Mouse (Mus musculus) intestine, embryonic 16.5 days (tissue): ENCODE data around the gene Dglucy. TPM values are rescaled to one million over a fixed set of nuclear protein-coding genes. Genes with fewer than 3 reads are reported as not detected.

Experiments used
- ATAC-seq: fragments of 200-750 bp; cut with Nextera tagmentation; 2 replicates; pipeline ENCODE4 v1.8.0; 2017; ENCODE audit warnings: moderate TSS enrichment, moderate library complexity
- H3K27ac ChIP-seq: fragments of 300-500 bp; sonication (generic); 2 replicates; pipeline ENCODE4 v1.5.1; 2014; ENCODE audit warnings: mild to moderate bottlenecking, low read length
- H3K27me3 ChIP-seq: fragments of 300-500 bp; sonication (generic); replicated peaks from 2 replicates; pipeline ENCODE4 v1.6.1; 2014; ENCODE audit warnings: low read length, control low read depth, mixed read lengths; ENCODE audit not compliant: control insufficient read depth, insufficient read depth
- H3K36me3 ChIP-seq: fragments of 300-500 bp; sonication (generic); 2 replicates; pipeline ENCODE4 v1.6.1; 2014; ENCODE audit warnings: low read length, control low read depth; ENCODE audit not compliant: control insufficient read depth, insufficient read depth
- H3K4me1 ChIP-seq: fragments of 300-500 bp; sonication (generic); 2 replicates; pipeline ENCODE4 v1.6.1; 2014; ENCODE audit warnings: low read length, control low read depth, mixed read lengths; ENCODE audit not compliant: control insufficient read depth, insufficient read depth
- H3K4me2 ChIP-seq: fragments of 300-500 bp; sonication (generic); 2 replicates; pipeline ENCODE4 v1.6.1; 2014; ENCODE audit warnings: low read depth, low read length, control low read depth
- H3K4me3 ChIP-seq: fragments of 300-500 bp; sonication (generic); 2 replicates; pipeline ENCODE4 v1.5.1; 2014; ENCODE audit warnings: mild to moderate bottlenecking, low read length
- H3K9ac ChIP-seq: fragments of 300-500 bp; sonication (generic); 2 replicates; pipeline ENCODE4 v1.6.1; 2014; ENCODE audit warnings: low read depth, low read length
- H3K9me3 ChIP-seq: fragments of 300-500 bp; sonication (generic); 2 replicates; pipeline ENCODE4 v1.6.1; 2016; ENCODE audit warnings: low read length, control low read depth; ENCODE audit not compliant: control insufficient read depth
- WGBS: fragments of 180-500 bp; shearing (Covaris S2); extraction: QIAGEN DNeasy Blood & Tissue Kit; methylation state at CpG from one replicate; pipeline ENCODE4 v1.1.7; 2014; 5-methylcytosine and 5-hydroxymethylcytosine counted together
- polyA plus RNA-seq: library from polyadenylated mRNA; unstranded; fragments of >200 nt; fragmentation: Nextera tagmentation; extraction: Ambion mirVana; gene quantifications from 2 replicates; pipeline ENCODE4 v1.2.1, GENCODE M21; 2015

The Dglucy gene
- polyA plus RNA-seq, 1 experiment from 2014 or later: 2.6 TPM

- ATAC-seq: no peak
- no peak overlapping the region for H3K4me2 ChIP-seq
- no peak overlapping the region for H3K4me3 ChIP-seq
- no peak overlapping the region for H3K27ac ChIP-seq
- no peaks in the 10 kb centered on the region for H3K27me3 ChIP-seq
- 92% methylated on average over 3 of the region's 3 CpGs for WGBS
- no peak overlapping the region for H3K9ac ChIP-seq
- H3K9me3 ChIP-seq: no peaks in the 10 kb centered on the region
- H3K4me1 ChIP-seq: no peaks in the 10 kb centered on the region; the same call in 1 of the 2 replicates
- no peaks in the 10 kb centered on the region for H3K36me3 ChIP-seq
Measured at GRCm38 (mm10) chr12:100885585-100885984, 106.7 kb downstream of the Dglucy start.

GRCm38 (mm10) chr12:100886877-100887276, 108.0 kb downstream of the Dglucy start:
- no peaks in the 10 kb centered on the region for H3K36me3 ChIP-seq
- no peak for ATAC-seq
- 81% methylated on average over 4 of the region's 4 CpGs for WGBS

DNA sequence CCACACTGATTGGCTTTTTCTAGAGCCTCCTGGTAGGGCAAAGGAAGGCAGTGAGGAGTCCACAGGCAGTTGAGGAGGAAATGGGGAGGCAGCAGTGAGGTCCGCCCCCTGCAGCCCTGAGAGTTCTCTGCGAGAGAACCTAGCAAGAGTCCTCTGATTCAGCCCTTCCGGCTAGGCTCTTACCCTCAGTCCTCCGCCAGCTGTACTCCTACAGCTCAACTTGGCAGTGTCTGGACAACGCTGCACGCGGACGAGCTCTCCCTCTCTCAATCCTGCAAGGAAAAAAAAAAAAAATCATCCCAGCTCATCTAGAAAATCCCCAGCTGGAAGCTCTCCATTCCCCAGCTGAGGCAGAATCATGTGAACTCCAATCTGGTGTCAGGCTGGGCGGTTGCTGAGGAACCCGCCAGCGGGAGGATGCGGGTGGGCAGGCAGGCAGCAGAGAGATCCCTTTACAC, 109.0 kb downstream of the Dglucy start:
- Histone ChIP-seq H3K27ac (peak overlapping the region; percentile 34; the same call in 1 of the 2 replicates), H3K36me3 (no peaks in the 10 kb centered on the region), H3K4me1 (no peaks in the 10 kb centered on the region; the same call in 1 of the 2 replicates), H3K27me3 (no peaks in the 10 kb centered on the region), H3K4me3 (no peak overlapping the region), H3K4me2 (no peak overlapping the region), H3K9me3 (no peaks in the 10 kb centered on the region), H3K9ac (no peak overlapping the region)
- ATAC-seq: peak; percentile 85
- WGBS: 22% methylated on average over 12 of the region's 12 CpGs

More at GRCm38 (mm10) chr12:100886877-100887276, 108.0 kb downstream of the Dglucy start:
- Histone ChIP-seq H3K9ac (no peak overlapping the region), H3K4me1 (no peaks in the 10 kb centered on the region; the same call in 1 of the 2 replicates), H3K4me2 (no peak overlapping the region), H3K27me3 (no peaks in the 10 kb centered on the region), H3K4me3 (no peak overlapping the region), H3K9me3 (no peaks in the 10 kb centered on the region), H3K27ac (no peak overlapping the region)

DNA sequence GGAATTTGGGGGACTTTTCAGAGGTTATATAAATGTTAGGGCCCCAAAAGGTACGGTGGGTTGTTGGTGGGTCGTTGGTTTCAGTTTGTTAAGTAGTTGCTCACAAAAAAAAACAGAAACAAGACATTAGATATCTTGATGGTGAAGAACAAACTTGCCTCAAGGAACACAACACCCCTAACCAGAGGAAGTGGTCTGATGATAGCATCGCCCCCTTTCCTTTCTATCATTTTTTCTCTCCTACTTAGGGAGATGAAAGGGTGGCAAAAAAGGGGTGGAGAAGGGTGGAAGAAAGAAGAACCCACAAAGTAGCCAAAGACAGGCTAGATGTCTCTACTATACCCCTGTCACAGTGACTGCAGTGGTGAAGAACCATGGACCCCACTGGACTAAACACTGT, 111.7 kb downstream of the Dglucy start:
- no peaks in the 10 kb centered on the region for H3K27me3 ChIP-seq
- no peak overlapping the region for H3K27ac ChIP-seq
- no peak overlapping the region for H3K4me3 ChIP-seq
- no peaks in the 10 kb centered on the region for H3K4me1 ChIP-seq
- no peak overlapping the region for H3K4me2 ChIP-seq
- no peak for ATAC-seq
- no peaks in the 10 kb centered on the region for H3K9me3 ChIP-seq
- WGBS: 85% methylated on average over 3 of the region's 3 CpGs
- no peaks in the 10 kb centered on the region for H3K36me3 ChIP-seq
- no peak overlapping the region for H3K9ac ChIP-seq

DNA sequence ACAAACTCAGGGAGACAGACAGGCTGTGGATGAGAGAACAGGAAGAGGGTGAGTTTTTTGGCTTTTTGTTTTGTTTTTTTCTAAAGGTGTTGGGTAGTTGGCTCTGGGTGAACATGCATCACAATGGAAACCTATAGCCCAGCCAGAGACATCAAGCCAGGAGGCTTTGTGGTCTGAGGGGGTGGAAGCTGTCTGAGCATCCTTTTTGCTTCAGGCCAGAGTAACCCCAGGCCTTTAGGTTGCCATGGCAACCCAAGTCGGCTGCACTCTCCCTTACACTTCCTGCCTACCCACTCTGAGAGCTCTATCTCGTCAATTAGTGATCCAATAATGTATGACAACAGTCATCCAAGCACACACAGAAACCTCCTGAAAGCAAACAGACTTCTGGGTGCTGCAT, 116.6 kb downstream of the Dglucy start:
- Histone ChIP-seq H3K4me1 (peaks cover 11% of the 10 kb centered on the region), H3K27ac (no peak overlapping the region), H3K4me2 (no peak overlapping the region), H3K9me3 (no peaks in the 10 kb centered on the region), H3K36me3 (no peaks in the 10 kb centered on the region), H3K4me3 (no peak overlapping the region), H3K9ac (no peak overlapping the region), H3K27me3 (peaks cover 32% of the 10 kb centered on the region)
- WGBS: 6% methylated on average over 2 of the region's 2 CpGs
- no peak for ATAC-seq

DNA sequence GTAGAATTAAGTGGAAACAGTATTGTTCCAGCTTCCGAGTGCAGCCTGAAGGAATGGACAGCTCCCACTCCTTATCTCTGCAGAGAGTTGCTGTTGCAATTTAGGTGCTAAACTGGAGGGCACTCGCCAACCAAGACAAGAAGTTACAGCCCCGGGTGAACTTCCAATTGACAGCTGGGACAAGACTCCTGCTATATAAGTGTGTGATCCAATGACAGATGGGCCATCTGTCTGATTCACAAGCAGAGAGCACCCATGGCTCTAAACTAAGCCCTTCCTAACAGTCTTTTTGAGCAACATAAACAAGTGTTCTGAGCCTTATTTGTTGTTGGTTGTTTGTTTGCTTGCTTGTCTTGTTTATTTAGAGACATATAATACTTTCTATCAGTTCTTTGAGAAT, 117.8 kb downstream of the Dglucy start:
- Histone ChIP-seq H3K27me3 (peaks cover 32% of the 10 kb centered on the region), H3K4me3 (no peak overlapping the region), H3K9me3 (no peaks in the 10 kb centered on the region), H3K27ac (no peak overlapping the region), H3K4me2 (no peak overlapping the region), H3K9ac (no peak overlapping the region), H3K36me3 (no peaks in the 10 kb centered on the region), H3K4me1 (peaks cover 11% of the 10 kb centered on the region)
- WGBS: 28% methylated on average over 3 of the region's 3 CpGs
- no peak for ATAC-seq

- H3K4me2 ChIP-seq: no peak overlapping the region
- H3K27me3 ChIP-seq: peaks cover 32% of the 10 kb centered on the region
- 35% methylated on average over 12 of the region's 12 CpGs for WGBS
- ATAC-seq: no peak
- H3K27ac ChIP-seq: no peak overlapping the region
- H3K4me3 ChIP-seq: no peak overlapping the region; the same call in 1 of the 2 replicates
- peaks cover 11% of the 10 kb centered on the region for H3K4me1 ChIP-seq
- no peaks in the 10 kb centered on the region for H3K36me3 ChIP-seq
- H3K9ac ChIP-seq: no peak overlapping the region
- H3K9me3 ChIP-seq: no peaks in the 10 kb centered on the region
Measured at GRCm38 (mm10) chr12:100897736-100898650, 119.1 kb downstream of the Dglucy start.

DNA sequence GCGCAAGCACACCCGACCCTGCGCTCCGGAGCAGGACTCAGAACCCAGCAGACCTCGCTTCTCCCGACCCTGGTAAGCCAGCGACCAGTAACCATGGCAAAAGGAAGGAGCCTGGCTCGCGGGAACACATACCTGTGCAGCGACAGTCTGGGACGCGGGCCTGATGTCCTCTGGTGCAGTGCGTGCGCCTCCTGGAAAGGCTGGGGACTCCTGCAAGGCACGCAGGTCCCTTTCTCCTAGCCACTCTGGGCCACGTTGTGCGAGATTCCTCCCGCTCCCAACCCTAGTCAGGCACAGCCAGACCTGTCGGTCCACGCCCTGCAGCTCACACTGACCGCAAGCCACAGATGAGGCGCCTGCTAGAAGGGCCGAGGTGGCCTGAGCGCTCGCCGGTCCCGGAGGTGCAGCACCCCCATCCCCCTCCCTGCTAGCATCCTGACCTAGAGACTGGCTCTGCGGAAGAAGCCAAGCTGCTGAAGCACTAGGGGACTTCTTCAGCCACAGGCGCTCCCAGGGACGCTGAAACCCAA, 120.3 kb downstream of the Dglucy start:
- H3K27me3 ChIP-seq: peaks cover 32% of the 10 kb centered on the region
- peak overlapping the region; percentile 57 for H3K4me2 ChIP-seq
- H3K9me3 ChIP-seq: no peaks in the 10 kb centered on the region
- 1% methylated on average over 30 of the region's 30 CpGs for WGBS
- no peak; the same call in 1 of the 2 replicates for ATAC-seq
- peak overlapping the region; percentile 33; the same call in 1 of the 2 replicates for H3K9ac ChIP-seq
- H3K4me1 ChIP-seq: peaks cover 11% of the 10 kb centered on the region
- peak overlapping the region; percentile 27 for H3K4me3 ChIP-seq
- no peaks in the 10 kb centered on the region for H3K36me3 ChIP-seq
- no peak overlapping the region for H3K27ac ChIP-seq

DNA sequence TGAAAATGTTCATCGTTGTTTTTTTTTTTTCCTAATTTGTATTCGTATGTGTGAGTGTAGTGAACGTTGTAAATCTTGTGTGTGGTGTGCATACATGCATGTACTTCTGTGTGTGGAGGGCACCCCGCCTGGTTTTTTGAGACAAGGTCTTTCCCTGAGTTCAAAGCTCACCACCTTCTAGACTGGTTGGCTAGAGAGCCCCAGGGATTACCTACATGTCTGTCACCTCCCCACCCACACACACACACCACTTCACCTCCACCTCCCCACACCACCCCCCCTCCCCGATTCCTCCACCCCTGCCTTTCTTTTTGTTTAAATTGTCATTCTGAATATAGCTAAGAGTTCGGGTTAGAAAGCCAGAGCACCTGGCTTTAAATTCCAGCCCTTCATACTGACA, 122.0 kb downstream of the Dglucy start:
- no peak overlapping the region for H3K27ac ChIP-seq
- peaks cover 32% of the 10 kb centered on the region for H3K27me3 ChIP-seq
- no peaks in the 10 kb centered on the region for H3K9me3 ChIP-seq
- peaks cover 11% of the 10 kb centered on the region for H3K4me1 ChIP-seq
- no peak overlapping the region for H3K4me2 ChIP-seq
- ATAC-seq: no peak
- no peaks in the 10 kb centered on the region for H3K36me3 ChIP-seq
- no peak overlapping the region for H3K4me3 ChIP-seq
- 58% methylated on average over 6 of the region's 6 CpGs for WGBS
- H3K9ac ChIP-seq: no peak overlapping the region
